Mouse (Mus musculus): ENCODE results near the gene Carhsp1.

DNA sequence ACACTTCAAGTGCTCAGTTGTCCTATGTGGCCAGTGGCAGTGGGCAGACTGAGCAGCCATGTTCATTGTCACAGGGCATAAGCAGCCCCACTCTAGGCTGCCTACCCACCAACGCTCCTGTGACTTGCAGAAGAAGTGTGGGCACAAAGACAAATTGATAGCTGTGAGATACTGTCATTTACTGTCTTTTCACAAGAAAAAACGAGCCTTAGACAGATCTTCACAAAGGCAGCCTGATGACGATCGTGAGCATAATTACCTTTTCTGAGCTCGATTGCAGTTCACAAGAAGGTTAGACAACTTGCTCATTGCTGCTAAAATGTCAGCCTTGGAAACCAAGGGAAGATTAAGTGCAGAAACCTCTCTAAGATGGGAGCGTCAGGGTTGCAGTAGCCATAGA, 16.8 kb downstream of the Carhsp1 start:
- TF ChIP-seq POLR2A (IDR thresholded peaks at IDR 0.05; ENCODE audit: low read depth, low read length) (no peak), CTCF (conservative IDR thresholded peaks at IDR 0.05; ENCODE audit: insufficient read depth, insufficient read length, low read depth, low read length) (no peak)
